Mouse (Mus musculus): ENCODE measurements at regions not wholly inside any gene's neighbourhood (a gene's known extent, or its start where the extent isn't known, plus 50 kb on each side); places are given as distances from the start of the nearest gene placed in this dataset.

- TF ChIP-seq POLR2A (IDR thresholded peaks at IDR 0.05; ENCODE audit: insufficient read length, low read depth): no peak
- no peak for TF ChIP-seq E2F4 (IDR thresholded peaks at IDR 0.05; ENCODE audit: insufficient read depth)
- no peak for TF ChIP-seq MAX (IDR thresholded peaks at IDR 0.05; ENCODE audit: low read depth)
- TF ChIP-seq CEBPB (IDR thresholded peaks at IDR 0.05; ENCODE audit: insufficient read depth, poor library complexity, severe bottlenecking): no peak
- TF ChIP-seq REST (IDR thresholded peaks at IDR 0.05; ENCODE audit: insufficient read depth, insufficient read length): no peak
- TF ChIP-seq TCF12 (IDR thresholded peaks at IDR 0.05; ENCODE audit: insufficient read depth, poor library complexity, severe bottlenecking): no peak
- no peak for TF ChIP-seq MYOG (IDR thresholded peaks at IDR 0.05; ENCODE audit: control insufficient read depth in 1 of 3, insufficient read depth in 1 of 3, insufficient read length in 2 of 3, low read depth in 2 of 3)
- no peak for TF ChIP-seq MYOD1 (IDR thresholded peaks at IDR 0.05; ENCODE audit: control insufficient read depth in 1 of 3, insufficient read length in 2 of 3, low read depth in 2 of 3)
- TF ChIP-seq POLR2AphosphoS2 (IDR thresholded peaks at IDR 0.05; ENCODE audit: insufficient read length, low read depth): no peak
- no peak for TF ChIP-seq TCF3 (IDR thresholded peaks at IDR 0.05; ENCODE audit: insufficient read length, low read depth)
- no peak for TF ChIP-seq USF1 (IDR thresholded peaks at IDR 0.05; ENCODE audit: low read depth)
These were observed 298.8 kb downstream of the 1500009L16Rik start for GRCm38 (mm10) chr10:84021167-84022120.
